Mouse (Mus musculus) embryonic stem cell, embryonic (primary cell): ENCODE data around the gene Mest.

Source experiments
- CTCF ChIA-PET, 4 experiments: fragments of 300-600 bp in 2 of 4; fragments of 350-600 bp in 2 of 4; sonication (Branson Sonifier 250); formaldehyde crosslinking; loops; one replicate each; lab custom pipeline; 2022; ENCODE audit warnings: inconsistent platforms in 2 of 4; lab: Charles Lee
- POLR2A ChIA-PET, 4 experiments: fragments of 300-600 bp in 2 of 4; fragments of 350-600 bp in 2 of 4; sonication (Branson Sonifier 250); formaldehyde crosslinking; loops; one replicate each; lab custom pipeline; 2022; ENCODE audit warnings: antibody characterized with exemption in 4 of 4, inconsistent platforms in 1 of 4; lab: Charles Lee

Mest gene

GRCm38 (mm10) chr6:30749042-30749689 lies 25.8 kb downstream of the Mest start:
- ChIA-PET CTCF (no interaction called here), POLR2A (interaction anchor here in 1 of 4 experiments (1.3 kb wide), 2 partner anchors 12 to 56 kb away, joined by 3 to 4 read pairs; partner anchors contain the start of gene Cep41)

GRCm38 (mm10) chr6:30749892-30750291 lies 26.5 kb downstream of the Mest start:
- CTCF ChIA-PET = no interaction called here
- POLR2A ChIA-PET = interaction anchor here in 1 of 4 experiments (1.1 to 1.3 kb wide), 3 partner anchors 11 to 56 kb away, joined by 3 to 5 read pairs (median 4); partner anchors contain the start of gene Cep41

GRCm38 (mm10) chr6:30750482-30750881 lies 27.1 kb downstream of the Mest start:
- POLR2A ChIA-PET = interaction anchor here in 1 of 4 experiments (1.1 to 1.3 kb wide), 2 partner anchors 11 to 57 kb away, joined by 3 to 5 read pairs; partner anchors contain the start of gene Cep41
- CTCF ChIA-PET = no interaction called here

- ChIA-PET POLR2A (no interaction called here), CTCF (no interaction called here)
Measured at GRCm38 (mm10) chr6:30751209-30751608, 27.9 kb downstream of the Mest start.
